Mouse (Mus musculus): ENCODE measurements around the gene Meis3. TPM values are rescaled to one million over a fixed set of nuclear protein-coding genes. Genes with fewer than 3 reads are reported as not detected.

Gene Meis3
- total RNA-seq, 4 experiments from 2014 or later = 11.5 to 27.5 (median 19.7) TPM

DNA sequence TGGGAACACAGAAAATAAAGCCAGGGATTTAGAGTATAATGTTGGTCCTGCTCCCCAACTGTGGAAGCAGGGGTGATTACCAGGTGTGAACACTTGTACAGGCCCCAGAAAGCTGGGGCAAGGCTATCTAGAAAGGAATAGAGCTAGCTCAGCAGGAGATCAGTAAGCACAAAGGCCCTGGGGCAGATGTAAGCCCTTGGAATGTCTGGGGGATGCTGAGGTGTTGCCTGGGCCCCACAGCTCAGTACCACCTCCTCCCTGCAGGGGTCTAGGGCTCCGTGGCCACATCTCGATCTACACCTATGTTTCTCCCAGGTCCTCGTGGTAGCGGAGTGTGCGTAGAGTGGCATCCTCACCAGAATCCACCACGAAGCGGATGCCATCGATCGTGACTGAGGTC is 39.1 kb downstream of the Meis3 start:
- no peak for DNase-seq

- DNase-seq = peak; percentile 94
These were observed 46.8 kb downstream of the Meis3 start, which contains the start of gene Dhx34 for GRCm38 (mm10) chr7:16221582-16222272. Dhx34 (minus strand) TSS chr7:16222037.

DNA sequence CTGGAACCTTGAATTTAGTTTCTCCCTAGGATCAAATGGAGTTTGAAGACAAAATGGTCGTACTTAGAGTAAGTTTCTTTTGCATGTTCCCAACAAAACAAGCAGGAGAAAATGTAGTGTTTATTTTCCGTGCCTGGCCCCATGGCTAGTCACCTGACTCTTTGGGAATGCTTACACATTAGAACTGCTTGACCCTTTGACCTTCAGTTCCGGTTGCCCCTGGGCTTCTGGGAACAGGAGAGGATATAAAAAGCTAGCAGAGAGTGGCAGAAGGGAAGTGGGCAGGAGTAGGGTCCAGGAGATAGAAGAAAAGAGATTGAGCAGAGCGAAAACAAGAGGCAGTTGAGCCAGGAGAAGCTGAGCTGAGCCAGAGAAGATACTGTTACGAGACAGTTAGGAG is 55.0 kb downstream of the Meis3 start:
- no peak for DNase-seq

Other genes with a start within 250 kb of the Meis3 start
- gene Nop53, start 229.0 kb upstream of the Meis3 start, total RNA-seq (2022) = 100 to 1,000 TPM; 175 to 199 (median 191) TPM
- gene Ehd2, start 207.5 kb upstream of the Meis3 start, total RNA-seq (2022) = 10 to 100 TPM; 23.3 to 100.0 (median 41.1) TPM
- gene Bicra, start 127.2 kb upstream of the Meis3 start, total RNA-seq (2022) = 10 to 100 TPM in 3 of 4 experiments, 1 to 10 TPM in 1; 7.2 to 16.9 (median 10.6) TPM
- gene Zfp541, start 113.3 kb upstream of the Meis3 start, total RNA-seq (2022) = under 1 TPM in 3 of 4 experiments, not detected in 1; 0.10 to 0.28 (median 0.12) TPM
- 100 to 1,000 TPM; 175 to 194 (median 175) TPM for gene Napa, start 76.6 kb upstream of the Meis3 start, total RNA-seq (2022)
- gene Kptn, start 55.2 kb upstream of the Meis3 start, total RNA-seq (2022) = 10 to 100 TPM; 19.6 to 35.1 (median 30.2) TPM
- gene Slc8a2, start 45.3 kb upstream of the Meis3 start, total RNA-seq (2022) = 1 to 10 TPM; 2.8 to 5.5 (median 4.1) TPM
- gene Dhx34, start 46.9 kb downstream of the Meis3 start, total RNA-seq (2022) = 10 to 100 TPM; 13.7 to 20.3 (median 16.9) TPM
- gene C5ar2, start 69.1 kb downstream of the Meis3 start, total RNA-seq (2022) = 1 to 10 TPM in 1 of 4 experiments, under 1 TPM in 3; 0.41 to 1.0 (median 0.75) TPM
- 1 to 10 TPM; 5.4 to 9.8 (median 8.4) TPM for gene C5ar1, start 84.5 kb downstream of the Meis3 start, total RNA-seq (2022)
- gene Inafm1, start 98.5 kb downstream of the Meis3 start, total RNA-seq (2022) = 10 to 100 TPM; 21.9 to 37.5 (median 28.8) TPM
- 100 to 1,000 TPM in 1 of 4 experiments, 10 to 100 TPM in 3; 48.7 to 119 (median 89.2) TPM for gene Ccdc9, start 111.7 kb downstream of the Meis3 start, total RNA-seq (2022)
- gene Bbc3, start 133.3 kb downstream of the Meis3 start, total RNA-seq (2022) = 10 to 100 TPM in 1 of 4 experiments, 1 to 10 TPM in 3; 4.3 to 10.1 (median 5.2) TPM
- 10 to 100 TPM; 64.0 to 78.2 (median 67.5) TPM for gene Sae1, start 212.7 kb downstream of the Meis3 start, total RNA-seq (2022)
- 10 to 100 TPM; 43.4 to 47.5 (median 46.2) TPM for gene Zc3h4, start 225.8 kb downstream of the Meis3 start, total RNA-seq (2022)